Mouse (Mus musculus) liver, embryonic 15.5 days (tissue): ENCODE data around the gene Braf. TPM values are rescaled to one million over a fixed set of nuclear protein-coding genes. Genes with fewer than 3 reads are reported as not detected.
"Not testable (repeated sequence)": the region's sequence is repeated elsewhere in the genome, so short reads cannot be mapped to it uniquely, and the experiment has no call there.

Experiments used
- ATAC-seq: fragments of 200-750 bp; cut with Nextera tagmentation; 2 replicates; pipeline ENCODE4 v1.8.0; 2017; ENCODE audit warnings: moderate number of reproducible peaks, mild to moderate bottlenecking, moderate library complexity; ENCODE audit not compliant: insufficient read depth
- H3K27ac ChIP-seq: fragments of 300-500 bp; sonication (generic); replicated peaks from 2 replicates; pipeline ENCODE4 v1.5.1; 2015; ENCODE audit warnings: mild to moderate bottlenecking, inconsistent platforms
- H3K27me3 ChIP-seq: fragments of 300-500 bp; sonication (generic); 2 replicates; pipeline ENCODE4 v1.6.1; 2015; ENCODE audit warnings: mild to moderate bottlenecking, inconsistent platforms
- H3K36me3 ChIP-seq: fragments of 300-500 bp; sonication (generic); replicated peaks from 2 replicates; pipeline ENCODE4 v1.6.1; 2015; ENCODE audit warnings: moderate library complexity, mild to moderate bottlenecking, inconsistent platforms
- H3K4me1 ChIP-seq: fragments of 300-500 bp; sonication (generic); replicated peaks from 2 replicates; pipeline ENCODE4 v1.6.1; 2015; ENCODE audit warnings: inconsistent platforms
- H3K4me2 ChIP-seq: fragments of 300-500 bp; sonication (generic); 2 replicates; pipeline ENCODE4 v1.6.1; 2015; ENCODE audit warnings: moderate library complexity, mild to moderate bottlenecking, inconsistent platforms
- H3K4me3 ChIP-seq: fragments of 300-500 bp; sonication (generic); replicated peaks from 2 replicates; pipeline ENCODE4 v1.5.1; 2015; ENCODE audit warnings: mild to moderate bottlenecking, inconsistent platforms
- H3K9ac ChIP-seq: fragments of 300-500 bp; sonication (generic); 2 replicates; pipeline ENCODE4 v1.6.1; 2015; ENCODE audit warnings: moderate library complexity, mild to moderate bottlenecking, inconsistent platforms
- H3K9me3 ChIP-seq: fragments of 300-500 bp; sonication (generic); replicated peaks from 2 replicates; pipeline ENCODE4 v1.6.1; 2016; ENCODE audit warnings: inconsistent platforms
- WGBS: fragments of 180-500 bp; shearing (Covaris S2); methylation state at CpG from one replicate; pipeline ENCODE4 v1.1.7; 2015; ENCODE audit warnings: mixed read lengths; ENCODE audit not compliant: insufficient replicate concordance; 5-methylcytosine and 5-hydroxymethylcytosine counted together
- polyA plus RNA-seq: library from polyadenylated mRNA; unstranded; fragments of >200 nt; fragmentation: Nextera tagmentation; extraction: Ambion mirVana; gene quantifications from 2 replicates; pipeline ENCODE4 v1.2.1, GENCODE M21; 2015

Braf gene
- polyA plus RNA-seq, 1 experiment from 2014 or later, result 5.7 TPM

GRCm38 (mm10) chr6:39718567-39718966 is 6.7 kb downstream of the Braf start:
- peaks cover 10% of the 10 kb centered on the region for H3K4me1 ChIP-seq
- H3K9ac ChIP-seq, result no peak overlapping the region
- H3K27ac ChIP-seq, result no peak overlapping the region
- no peaks in the 10 kb centered on the region for H3K27me3 ChIP-seq
- H3K4me3 ChIP-seq, result no peak overlapping the region
- H3K9me3 ChIP-seq, result no peaks in the 10 kb centered on the region
- H3K4me2 ChIP-seq, result no peak overlapping the region
- no peaks in the 10 kb centered on the region for H3K36me3 ChIP-seq
- 84% methylated on average over 6 of the region's 6 CpGs for WGBS
- ATAC-seq, result no peak

- Histone ChIP-seq H3K4me3 (no peak overlapping the region), H3K27ac (no peak overlapping the region), H3K9ac (no peak overlapping the region), H3K36me3 (no peaks in the 10 kb centered on the region), H3K27me3 (no peaks in the 10 kb centered on the region), H3K9me3 (no peaks in the 10 kb centered on the region), H3K4me1 (no peaks in the 10 kb centered on the region), H3K4me2 (no peak overlapping the region)
- WGBS, result 71% methylated on average over 2 of the region's 2 CpGs
- ATAC-seq, result no peak
These were observed 8.2 kb downstream of the Braf start for GRCm38 (mm10) chr6:39717049-39717448.

- Histone ChIP-seq H3K4me1 (no peaks in the 10 kb centered on the region), H3K4me2 (no peak overlapping the region), H3K4me3 (no peak overlapping the region), H3K9me3 (no peaks in the 10 kb centered on the region), H3K27me3 (no peaks in the 10 kb centered on the region), H3K36me3 (no peaks in the 10 kb centered on the region), H3K9ac (no peak overlapping the region), H3K27ac (no peak overlapping the region)
- 81% methylated on average over 7 of the region's 7 CpGs for WGBS
- no peak for ATAC-seq
These were observed 10.9 kb downstream of the Braf start for GRCm38 (mm10) chr6:39714341-39714740.

- ATAC-seq, result no peak
- Histone ChIP-seq H3K4me3 (no peak overlapping the region), H3K4me2 (no peak overlapping the region), H3K27ac (no peak overlapping the region), H3K36me3 (no peaks in the 10 kb centered on the region), H3K27me3 (no peaks in the 10 kb centered on the region), H3K9ac (no peak overlapping the region), H3K9me3 (no peaks in the 10 kb centered on the region), H3K4me1 (no peaks in the 10 kb centered on the region)
- 65% methylated on average over 3 of the region's 3 CpGs for WGBS
These were observed 11.9 kb downstream of the Braf start for GRCm38 (mm10) chr6:39713399-39713798.

DNA sequence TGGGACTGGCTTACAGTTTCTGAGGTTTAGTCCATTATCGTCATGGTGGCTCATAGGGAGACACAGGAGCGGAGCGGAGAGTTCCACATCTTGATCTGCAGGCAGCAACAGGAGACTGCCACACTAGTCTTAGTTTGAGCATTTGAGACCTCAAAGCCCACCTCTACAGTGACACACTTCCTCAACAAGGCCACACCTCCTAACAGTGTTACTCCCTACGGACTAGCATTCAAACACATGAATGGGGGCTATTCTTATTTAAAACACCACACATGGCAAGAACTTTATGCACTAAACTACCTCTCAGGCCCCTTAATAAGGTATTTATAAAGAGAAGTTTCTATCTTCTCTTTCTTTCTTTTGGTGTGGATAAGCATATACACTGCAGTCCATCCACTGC is 19.6 kb downstream of the Braf start:
- WGBS, result 89% methylated on average over 4 of the region's 4 CpGs
- H3K4me1 ChIP-seq, result no peaks in the 10 kb centered on the region
- H3K36me3 ChIP-seq, result no peaks in the 10 kb centered on the region
- H3K9me3 ChIP-seq, result no peaks in the 10 kb centered on the region
- no peak overlapping the region for H3K27ac ChIP-seq
- H3K4me2 ChIP-seq, result no peak overlapping the region
- no peak overlapping the region for H3K9ac ChIP-seq
- ATAC-seq, result no peak
- H3K4me3 ChIP-seq, result no peak overlapping the region
- no peaks in the 10 kb centered on the region for H3K27me3 ChIP-seq

DNA sequence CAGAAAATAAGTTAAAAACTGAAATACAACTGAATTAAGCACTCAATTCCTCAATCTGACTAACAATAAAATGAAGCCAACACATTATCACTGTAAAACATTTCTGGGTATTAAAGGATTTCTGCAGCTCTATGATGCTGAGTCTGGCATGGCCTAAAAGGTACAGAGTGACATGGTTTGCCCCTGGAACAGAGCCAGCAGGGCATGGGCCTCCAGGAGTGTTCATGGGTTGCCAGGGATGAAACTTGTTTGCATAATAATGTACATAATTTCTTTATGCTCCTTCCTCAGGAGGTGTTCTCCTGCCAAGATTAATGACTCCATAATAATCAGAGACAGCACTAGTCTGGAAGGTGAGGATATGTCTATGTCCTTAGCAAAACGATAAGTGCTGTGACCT is 32.1 kb downstream of the Braf start:
- H3K4me1 ChIP-seq, result no peaks in the 10 kb centered on the region
- H3K9ac ChIP-seq, result no peak overlapping the region
- no peak for ATAC-seq
- H3K27me3 ChIP-seq, result no peaks in the 10 kb centered on the region
- no peak overlapping the region for H3K4me2 ChIP-seq
- H3K27ac ChIP-seq, result no peak overlapping the region
- H3K4me3 ChIP-seq, result no peak overlapping the region
- 76% methylated on average over 1 of the region's 1 CpGs for WGBS
- H3K36me3 ChIP-seq, result no peaks in the 10 kb centered on the region
- no peaks in the 10 kb centered on the region for H3K9me3 ChIP-seq

DNA sequence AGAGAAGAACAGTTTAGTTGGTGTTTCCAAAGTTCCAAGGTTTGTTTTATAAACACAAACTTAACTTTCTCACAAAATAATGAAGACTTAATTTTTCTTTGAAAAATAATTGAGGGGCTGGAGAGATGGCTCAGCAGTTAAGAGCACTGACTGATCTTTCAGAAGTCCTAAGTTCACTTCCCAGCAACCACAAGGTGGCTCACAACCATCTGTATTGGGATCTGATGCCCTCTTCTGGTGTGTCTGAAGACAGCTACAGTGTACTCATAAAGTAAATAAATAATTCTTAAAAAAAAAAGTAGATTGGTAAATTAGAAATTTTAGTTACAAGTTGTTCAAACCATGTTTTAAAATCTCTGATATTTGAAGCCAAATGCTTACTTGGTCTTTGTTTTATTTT is 38.4 kb downstream of the Braf start:
- not testable (repeated sequence) for H3K9ac ChIP-seq, H3K4me1 ChIP-seq, ATAC-seq, H3K4me2 ChIP-seq, H3K36me3 ChIP-seq, H3K27ac ChIP-seq, H3K4me3 ChIP-seq, H3K27me3 ChIP-seq, H3K9me3 ChIP-seq

DNA sequence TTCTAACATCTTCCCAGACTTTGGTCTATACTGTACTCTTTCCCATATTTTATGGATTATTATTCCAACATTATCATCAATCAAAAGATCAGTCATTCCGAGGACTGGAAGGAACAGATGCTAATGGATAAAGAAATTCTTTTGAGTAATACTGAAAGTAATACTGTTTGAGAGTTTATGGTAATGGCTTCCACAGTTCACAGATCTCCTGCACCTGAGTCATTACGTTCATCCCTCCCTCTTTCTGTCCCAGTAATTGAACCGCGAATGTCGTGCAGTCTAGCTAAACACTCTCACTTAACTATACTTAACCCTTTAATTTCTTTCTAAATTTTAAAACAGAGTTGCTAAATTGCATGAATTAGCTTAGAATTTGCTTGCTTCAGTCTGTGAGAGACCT is 43.5 kb downstream of the Braf start:
- no peaks in the 10 kb centered on the region for H3K9me3 ChIP-seq
- H3K4me3 ChIP-seq, result no peak overlapping the region
- peaks cover 6% of the 10 kb centered on the region for H3K36me3 ChIP-seq
- H3K4me2 ChIP-seq, result no peak overlapping the region
- H3K27me3 ChIP-seq, result no peaks in the 10 kb centered on the region
- H3K9ac ChIP-seq, result no peak overlapping the region
- no peak overlapping the region for H3K27ac ChIP-seq
- no peak for ATAC-seq
- no peaks in the 10 kb centered on the region for H3K4me1 ChIP-seq
- WGBS, result 78% methylated on average over 5 of the region's 5 CpGs

DNA sequence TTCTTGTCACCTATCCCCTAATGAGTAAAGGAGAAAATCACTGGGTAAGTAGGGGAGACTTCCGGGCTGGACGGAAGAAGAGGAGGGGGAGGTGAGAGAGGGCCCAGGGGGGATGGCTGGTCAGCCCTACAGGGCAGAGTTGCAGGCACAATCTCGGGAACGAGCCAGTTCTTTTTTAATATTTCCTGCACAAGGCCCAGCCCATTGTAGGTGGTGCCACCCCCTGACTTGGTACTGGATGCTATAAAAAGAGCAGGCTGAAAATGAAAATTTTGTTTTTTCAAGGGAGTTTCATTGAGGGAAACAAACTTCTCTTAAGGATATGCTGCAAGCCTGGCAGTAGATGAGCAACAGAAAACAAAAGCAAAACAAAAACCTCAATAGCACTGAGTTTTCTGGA is 44.7 kb downstream of the Braf start:
- 46% methylated on average over 4 of the region's 4 CpGs for WGBS
- Histone ChIP-seq H3K4me2 (no peak overlapping the region), H3K4me1 (no peaks in the 10 kb centered on the region), H3K9ac (no peak overlapping the region), H3K27me3 (no peaks in the 10 kb centered on the region), H3K36me3 (peaks cover 11% of the 10 kb centered on the region), H3K9me3 (no peaks in the 10 kb centered on the region), H3K4me3 (no peak overlapping the region), H3K27ac (no peak overlapping the region)
- ATAC-seq, result no peak

- WGBS, result 87% methylated on average over 1 of the region's 1 CpGs
- Histone ChIP-seq H3K4me2 (no peak overlapping the region), H3K27ac (no peak overlapping the region), H3K4me3 (no peak overlapping the region), H3K4me1 (no peaks in the 10 kb centered on the region), H3K9me3 (no peaks in the 10 kb centered on the region), H3K36me3 (peaks cover 13% of the 10 kb centered on the region), H3K27me3 (no peaks in the 10 kb centered on the region), H3K9ac (no peak overlapping the region)
- no peak for ATAC-seq
These were observed 47.0 kb downstream of the Braf start for GRCm38 (mm10) chr6:39678241-39678640.

DNA sequence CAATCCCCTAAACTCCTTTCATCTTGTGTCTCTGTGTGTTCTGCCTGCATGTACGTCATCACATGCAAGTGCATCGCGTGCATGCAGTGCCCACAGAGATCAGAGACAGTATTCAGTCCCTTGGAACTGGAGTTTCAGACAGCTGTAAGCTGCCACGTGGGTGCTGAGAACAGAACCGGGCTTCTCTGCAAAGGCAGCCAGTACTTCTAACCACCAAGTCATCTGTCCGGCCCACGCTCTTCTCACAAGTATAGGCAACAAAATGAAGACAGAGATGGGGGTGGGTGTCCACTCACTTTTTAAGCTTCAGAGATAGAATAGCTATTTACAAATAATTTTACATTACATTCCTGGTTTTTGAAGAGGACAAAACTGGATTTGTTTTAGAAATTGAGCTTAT is 50.2 kb downstream of the Braf start:
- H3K4me3 ChIP-seq, result no peak overlapping the region
- H3K4me1 ChIP-seq, result no peaks in the 10 kb centered on the region
- no peak overlapping the region for H3K4me2 ChIP-seq
- no peaks in the 10 kb centered on the region for H3K27me3 ChIP-seq
- no peaks in the 10 kb centered on the region for H3K9me3 ChIP-seq
- WGBS, result 83% methylated on average over 7 of the region's 7 CpGs
- H3K27ac ChIP-seq, result no peak overlapping the region
- no peak overlapping the region for H3K9ac ChIP-seq
- peaks cover 13% of the 10 kb centered on the region for H3K36me3 ChIP-seq
- no peak for ATAC-seq

DNA sequence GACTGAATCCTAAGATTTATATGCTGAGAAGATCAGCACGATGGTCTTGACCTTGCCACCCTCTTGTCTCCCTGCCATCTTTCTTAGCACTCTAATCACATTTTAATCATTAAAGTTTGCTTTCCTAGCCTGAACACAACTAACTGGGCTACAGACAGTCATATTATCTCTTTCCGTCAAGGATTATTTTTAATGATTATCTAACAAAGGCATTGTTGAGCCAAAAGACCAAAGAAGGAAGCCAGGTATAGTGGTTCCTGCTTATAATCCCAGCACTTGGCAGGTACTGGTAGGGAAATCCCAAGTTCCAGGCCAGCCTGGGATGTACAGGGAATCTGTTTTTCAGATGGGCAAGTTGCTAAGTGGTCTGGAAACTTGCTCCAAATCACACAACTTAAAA is 114.0 kb downstream of the Braf start:
- no peak for ATAC-seq
- Histone ChIP-seq H3K36me3 (peaks cover 25% of the 10 kb centered on the region), H3K9ac (no peak overlapping the region), H3K27me3 (no peaks in the 10 kb centered on the region), H3K9me3 (no peaks in the 10 kb centered on the region), H3K4me2 (no peak overlapping the region), H3K4me3 (no peak overlapping the region), H3K4me1 (no peaks in the 10 kb centered on the region), H3K27ac (no peak overlapping the region)
- WGBS, result 79% methylated on average over 2 of the region's 2 CpGs
